Mouse (Mus musculus) erythroblast, adult 5-6 weeks (primary cell): Measurements from ENCODE around the gene Ifnb1. TPM values are rescaled to one million over a fixed set of nuclear protein-coding genes. Genes with fewer than 3 reads are reported as not detected.
A peak's percentile ranks its signal among the peaks of the same experiment; 100 is the strongest.

Experiments
- ATAC-seq: replicated peaks from 2 replicates; pipeline ENCODE4 v1.8.0; 2016; ENCODE audit warnings: moderate number of reproducible peaks, mild to moderate bottlenecking, moderate TSS enrichment, inconsistent platforms; ENCODE audit not compliant: poor library complexity, low FRiP score, severe bottlenecking
- total RNA-seq, 2 experiments: library from RNA; stranded (forward) in 1 of 2; stranded (reverse) in 1 of 2; fragments of 150-400 nt in 1 of 2; fragments of 200-764, 138-1000 nt in 1 of 2; gene quantifications; 2 replicates each; pipeline versions ENCODE4 v1.2.3 to v1.2.4; 2015 to 2017; ENCODE audit warnings: low replicate concordance in 2 of 2

The Ifnb1 gene
- total RNA-seq, 2 experiments from 2014 or later: not detected

GRCm38 (mm10) chr4:88513743-88514142 lies 8.8 kb downstream of the Ifnb1 start:
- peak; percentile 65 for ATAC-seq

GRCm38 (mm10) chr4:88503753-88504152 lies 18.8 kb downstream of the Ifnb1 start:
- ATAC-seq: no peak

DNA sequence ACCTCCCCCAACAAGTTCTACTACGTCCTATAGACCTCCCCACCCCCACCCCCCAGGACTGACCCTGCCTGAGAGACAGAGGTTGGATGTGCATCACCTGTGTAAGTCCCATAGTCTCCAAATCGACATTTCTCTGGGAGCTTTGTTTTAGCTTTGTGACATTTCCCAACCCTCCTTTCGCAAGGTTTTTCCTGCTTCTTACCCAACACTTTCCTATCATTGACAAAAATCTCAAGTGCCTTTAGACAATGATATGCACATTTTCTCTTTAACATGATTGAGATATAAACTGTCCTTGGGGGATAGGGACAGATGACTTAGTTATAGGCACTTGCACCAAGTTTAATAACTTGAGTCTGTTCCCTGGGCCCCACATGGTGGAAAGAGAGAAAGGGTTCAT lies 21.3 kb downstream of the Ifnb1 start:
- ATAC-seq: no peak

- no peak for ATAC-seq
Measured at GRCm38 (mm10) chr4:88496321-88497018, 26.1 kb downstream of the Ifnb1 start.

GRCm38 (mm10) chr4:88489622-88490021 lies 33.0 kb downstream of the Ifnb1 start:
- ATAC-seq: no peak

GRCm38 (mm10) chr4:88488107-88488506 lies 34.5 kb downstream of the Ifnb1 start:
- ATAC-seq: no peak

- ATAC-seq: no peak
Measured at GRCm38 (mm10) chr4:88480130-88480529, 42.4 kb downstream of the Ifnb1 start.

GRCm38 (mm10) chr4:88478809-88479186 lies 43.8 kb downstream of the Ifnb1 start:
- no peak for ATAC-seq

DNA sequence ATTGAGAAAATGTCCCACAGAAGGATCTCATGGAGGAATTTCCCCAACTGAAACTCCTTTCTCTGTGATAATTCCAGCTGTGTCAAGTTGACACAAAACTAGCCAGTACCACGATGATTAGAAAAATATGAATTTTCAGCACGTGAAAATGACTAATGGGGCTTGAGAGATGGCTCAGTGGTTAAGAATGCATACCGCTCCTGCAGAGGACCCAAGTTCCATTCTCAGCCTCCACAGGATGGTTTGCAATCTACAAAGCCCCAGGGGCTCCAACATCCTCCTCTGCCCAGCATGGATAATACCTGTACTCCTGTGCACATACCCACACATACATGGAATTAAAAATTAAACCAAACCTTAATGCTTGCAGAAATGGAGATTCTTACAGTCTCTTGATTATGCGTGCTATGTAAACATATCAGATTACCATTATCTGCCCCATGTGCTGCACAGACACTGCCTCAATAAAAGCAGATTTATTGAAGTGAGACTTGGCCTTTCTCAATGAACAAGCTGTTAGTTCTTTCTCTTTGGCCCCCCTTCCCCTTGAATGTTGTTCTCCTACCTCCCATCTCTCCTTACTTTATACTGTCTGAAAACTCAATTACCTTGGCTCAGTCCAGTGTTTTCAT lies 44.3 kb downstream of the Ifnb1 start:
- no peak for ATAC-seq

DNA sequence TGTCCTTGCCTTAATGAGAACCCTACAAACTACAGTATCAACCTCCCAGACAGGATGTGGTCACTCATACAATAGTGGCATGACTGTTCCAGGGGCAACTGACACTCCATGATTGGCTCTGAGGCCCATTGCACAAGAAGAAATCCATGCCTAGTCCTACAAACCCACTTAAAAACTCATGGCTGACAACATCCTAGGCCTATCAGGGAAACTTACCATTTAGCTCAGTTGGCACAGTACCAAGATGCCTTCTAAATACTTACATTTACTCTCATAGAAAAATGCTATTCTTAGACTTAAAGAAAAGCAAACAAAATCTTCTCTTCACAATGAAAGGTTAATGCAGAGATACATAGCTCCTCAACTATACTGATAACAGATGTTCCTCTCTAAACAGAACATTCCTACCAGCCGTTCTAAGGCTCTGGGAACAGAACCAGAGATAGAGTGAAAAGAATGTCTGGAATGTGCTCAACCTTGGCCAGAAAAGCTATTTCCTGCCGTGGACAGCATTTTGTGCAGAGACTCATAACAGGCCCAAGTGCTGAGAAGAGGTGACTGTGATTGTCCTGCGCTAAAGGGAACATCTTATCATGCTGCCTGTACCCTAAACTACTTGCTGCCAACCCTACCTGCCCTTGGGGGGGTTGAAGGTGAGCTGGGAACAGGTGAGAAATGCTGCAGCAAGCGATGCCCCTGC lies 45.9 kb downstream of the Ifnb1 start:
- ATAC-seq: no peak

- ATAC-seq: no peak
Measured at GRCm38 (mm10) chr4:88476084-88476483, 46.5 kb downstream of the Ifnb1 start.

Other genes with a start within 250 kb of the Ifnb1 start
- 14.0 and 16.5 TPM in 2 replicates for gene Hacd4, start 83.8 kb downstream of the Ifnb1 start, total RNA-seq (2015; ENCODE audit: low replicate concordance)
- gene Hacd4, start 83.8 kb downstream of the Ifnb1 start, total RNA-seq (2017; ENCODE audit: low replicate concordance): 5.9 and 6.8 TPM in 2 replicates
- not detected in 2 replicates for gene Ifna15, start 35.5 kb upstream of the Ifnb1 start, total RNA-seq (2015; ENCODE audit: low replicate concordance)
- gene Ifna15, start 35.5 kb upstream of the Ifnb1 start, total RNA-seq (2017; ENCODE audit: low replicate concordance): not detected in 2 replicates
- not detected in 2 replicates for gene Ifna14, start 49.0 kb upstream of the Ifnb1 start, total RNA-seq (2015; ENCODE audit: low replicate concordance)
- not detected in 2 replicates for gene Ifna14, start 49.0 kb upstream of the Ifnb1 start, total RNA-seq (2017; ENCODE audit: low replicate concordance)
- not detected in 2 replicates for gene Ifna9, start 69.6 kb upstream of the Ifnb1 start, total RNA-seq (2015; ENCODE audit: low replicate concordance)
- gene Ifna9, start 69.6 kb upstream of the Ifnb1 start, total RNA-seq (2017; ENCODE audit: low replicate concordance): not detected in 2 replicates
- gene Ifna12, start 80.6 kb upstream of the Ifnb1 start, total RNA-seq (2015; ENCODE audit: low replicate concordance): not detected in 2 replicates
- gene Ifna12, start 80.6 kb upstream of the Ifnb1 start, total RNA-seq (2017; ENCODE audit: low replicate concordance): not detected in 2 replicates
- gene C87499, start 111.6 kb upstream of the Ifnb1 start, total RNA-seq (2015; ENCODE audit: low replicate concordance): not detected in 2 replicates
- gene C87499, start 111.6 kb upstream of the Ifnb1 start, total RNA-seq (2017; ENCODE audit: low replicate concordance): not detected in 2 replicates
- not detected in 2 replicates for gene Ifna13, start 121.7 kb upstream of the Ifnb1 start, total RNA-seq (2015; ENCODE audit: low replicate concordance)
- not detected in 2 replicates for gene Ifna13, start 121.7 kb upstream of the Ifnb1 start, total RNA-seq (2017; ENCODE audit: low replicate concordance)
- not detected in 2 replicates for gene Ifna16, start 154.2 kb upstream of the Ifnb1 start, total RNA-seq (2015; ENCODE audit: low replicate concordance)
- gene Ifna16, start 154.2 kb upstream of the Ifnb1 start, total RNA-seq (2017; ENCODE audit: low replicate concordance): not detected in 2 replicates
- gene Ifna2, start 161.1 kb upstream of the Ifnb1 start, total RNA-seq (2015; ENCODE audit: low replicate concordance): not detected in 2 replicates
- gene Ifna2, start 161.1 kb upstream of the Ifnb1 start, total RNA-seq (2017; ENCODE audit: low replicate concordance): not detected in 2 replicates
- not detected in 2 replicates for gene Ifnab, start 168.6 kb upstream of the Ifnb1 start, total RNA-seq (2015; ENCODE audit: low replicate concordance)
- gene Ifnab, start 168.6 kb upstream of the Ifnb1 start, total RNA-seq (2017; ENCODE audit: low replicate concordance): not detected in 2 replicates
- gene Gm26566, start 199.0 kb upstream of the Ifnb1 start, total RNA-seq (2015; ENCODE audit: low replicate concordance): not detected in 2 replicates
- not detected in 2 replicates for gene Gm26566, start 199.0 kb upstream of the Ifnb1 start, total RNA-seq (2017; ENCODE audit: low replicate concordance)
- 18.6 and 26.3 TPM in 2 replicates for gene Klhl9, start 199.7 kb upstream of the Ifnb1 start, total RNA-seq (2015; ENCODE audit: low replicate concordance)
- gene Klhl9, start 199.7 kb upstream of the Ifnb1 start, total RNA-seq (2017; ENCODE audit: low replicate concordance): 24.0 and 29.5 TPM in 2 replicates
- not detected in 2 replicates for gene Gm13271, start 232.1 kb upstream of the Ifnb1 start, total RNA-seq (2015; ENCODE audit: low replicate concordance)
- gene Gm13271, start 232.1 kb upstream of the Ifnb1 start, total RNA-seq (2017; ENCODE audit: low replicate concordance): not detected in 2 replicates
- gene Gm13283, start 237.3 kb upstream of the Ifnb1 start, total RNA-seq (2015; ENCODE audit: low replicate concordance): not detected in 2 replicates
- not detected in 2 replicates for gene Gm13283, start 237.3 kb upstream of the Ifnb1 start, total RNA-seq (2017; ENCODE audit: low replicate concordance)